Mouse (Mus musculus): ENCODE measurements at regions not wholly inside any gene's neighbourhood (a gene's known extent, or its start where the extent isn't known, plus 50 kb on each side); places are given as distances from the start of the nearest gene placed in this dataset.

DNA sequence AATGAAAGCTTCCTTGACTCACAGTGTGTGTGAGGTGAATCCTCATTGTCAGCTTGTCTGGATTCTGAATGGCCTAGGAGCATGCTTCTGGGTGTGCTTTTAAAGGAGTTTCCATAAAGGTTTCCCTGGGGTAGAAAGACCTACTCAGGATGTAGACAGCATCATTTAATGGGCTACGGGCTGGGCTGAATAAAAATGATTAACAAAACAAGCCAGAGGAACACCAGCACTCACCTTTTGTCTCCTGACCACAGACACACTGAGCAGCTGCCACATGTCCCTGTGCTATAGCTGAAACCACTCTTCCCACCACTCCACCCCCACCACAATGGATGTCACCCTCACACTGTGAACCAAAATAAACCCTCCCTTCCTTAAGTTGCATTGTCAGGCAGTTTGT, 338.2 kb upstream of the Pik3r1 start:
- Histone ChIP-seq H3K27ac (no peak overlapping the region), H3K4me2 (ENCODE audit: low read depth, low read length) (no peak overlapping the region), H3K4me1 (ENCODE audit: insufficient read depth, low read length) (no peaks in the 10 kb centered on the region), H3K9me3 (ENCODE audit: low read length) (no peaks in the 10 kb centered on the region), H3K9ac (replicated peaks; ENCODE audit: low read length) (no peak overlapping the region), H3K27me3 (ENCODE audit: insufficient read depth, low read length) (no peaks in the 10 kb centered on the region), H3K36me3 (ENCODE audit: insufficient read depth, low read length) (no peaks in the 10 kb centered on the region), H3K4me3 (ENCODE audit: low read length) (no peak overlapping the region)
- 33% methylated on average over 1 of the region's 1 CpGs for WGBS
- DNase-seq (ENCODE audit: low spot score) (no peak), ATAC-seq (no peak)
- no peak for TF ChIP-seq CTCF (IDR thresholded peaks at IDR 0.05; ENCODE audit: low read depth)

DNA sequence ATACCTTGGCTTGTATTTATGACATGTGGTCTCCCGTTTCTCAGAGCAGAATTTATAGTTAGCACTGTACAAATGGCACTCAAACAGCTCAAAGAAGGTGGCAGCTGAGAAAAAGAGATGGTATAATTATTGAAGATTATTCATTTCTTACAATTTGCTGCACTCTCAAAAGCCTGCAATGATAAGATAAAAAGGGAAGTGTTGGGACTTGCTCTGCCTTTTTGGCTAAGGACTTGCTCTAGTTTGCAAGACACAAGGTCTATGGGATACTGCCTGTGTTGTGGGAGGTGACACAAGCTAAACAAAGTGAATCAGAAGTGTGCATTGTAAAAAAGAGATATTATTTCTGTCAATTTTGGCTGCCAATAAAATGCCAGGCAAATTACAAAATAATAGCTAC, 340.2 kb upstream of the Pik3r1 start:
- H3K9ac ChIP-seq (replicated peaks; ENCODE audit: low read length): no peak overlapping the region
- no peaks in the 10 kb centered on the region for H3K36me3 ChIP-seq (ENCODE audit: insufficient read depth, low read length)
- H3K4me3 ChIP-seq (ENCODE audit: low read length): no peak overlapping the region
- no peaks in the 10 kb centered on the region for H3K9me3 ChIP-seq (ENCODE audit: low read length)
- DNase-seq (ENCODE audit: low spot score) (no peak), ATAC-seq (no peak)
- 70% methylated on average over 1 of the region's 1 CpGs for WGBS
- H3K4me2 ChIP-seq (ENCODE audit: low read depth, low read length): no peak overlapping the region
- TF ChIP-seq CTCF (IDR thresholded peaks at IDR 0.05; ENCODE audit: low read depth): no peak
- H3K27me3 ChIP-seq (ENCODE audit: insufficient read depth, low read length): no peaks in the 10 kb centered on the region
- no peak overlapping the region for H3K27ac ChIP-seq
- H3K4me1 ChIP-seq (ENCODE audit: insufficient read depth, low read length): no peaks in the 10 kb centered on the region

DNA sequence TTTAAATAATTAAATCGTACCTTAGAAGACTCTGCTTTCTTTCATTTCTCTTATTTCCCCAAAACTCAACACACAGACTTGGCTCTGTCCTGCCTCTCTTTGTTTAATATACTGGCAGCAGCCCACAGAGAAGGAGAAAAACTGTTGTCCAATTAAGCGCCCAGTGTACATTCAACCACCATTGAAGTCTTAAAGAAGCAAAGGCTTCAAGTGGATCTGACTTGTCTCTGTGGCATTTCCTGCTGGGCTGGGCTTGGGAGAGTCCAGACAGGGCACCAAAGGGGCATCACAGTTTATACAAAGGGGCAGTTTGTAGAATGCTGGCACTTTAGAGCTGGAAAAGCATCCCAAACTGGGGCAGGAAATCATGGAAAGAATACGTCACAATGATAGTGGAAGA, 340.9 kb upstream of the Pik3r1 start:
- Histone ChIP-seq H3K4me2 (ENCODE audit: low read depth, low read length) (no peak overlapping the region), H3K27ac (no peak overlapping the region), H3K9ac (replicated peaks; ENCODE audit: low read length) (no peak overlapping the region), H3K4me1 (ENCODE audit: insufficient read depth, low read length) (no peaks in the 10 kb centered on the region), H3K36me3 (ENCODE audit: insufficient read depth, low read length) (no peaks in the 10 kb centered on the region), H3K4me3 (ENCODE audit: low read length) (no peak overlapping the region), H3K9me3 (ENCODE audit: low read length) (no peaks in the 10 kb centered on the region), H3K27me3 (ENCODE audit: insufficient read depth, low read length) (no peaks in the 10 kb centered on the region)
- DNase-seq (ENCODE audit: low spot score) (peak; percentile 8), ATAC-seq (no peak)
- no peak for TF ChIP-seq CTCF (IDR thresholded peaks at IDR 0.05; ENCODE audit: low read depth)
- WGBS: 53% methylated on average over 3 of the region's 3 CpGs

DNA sequence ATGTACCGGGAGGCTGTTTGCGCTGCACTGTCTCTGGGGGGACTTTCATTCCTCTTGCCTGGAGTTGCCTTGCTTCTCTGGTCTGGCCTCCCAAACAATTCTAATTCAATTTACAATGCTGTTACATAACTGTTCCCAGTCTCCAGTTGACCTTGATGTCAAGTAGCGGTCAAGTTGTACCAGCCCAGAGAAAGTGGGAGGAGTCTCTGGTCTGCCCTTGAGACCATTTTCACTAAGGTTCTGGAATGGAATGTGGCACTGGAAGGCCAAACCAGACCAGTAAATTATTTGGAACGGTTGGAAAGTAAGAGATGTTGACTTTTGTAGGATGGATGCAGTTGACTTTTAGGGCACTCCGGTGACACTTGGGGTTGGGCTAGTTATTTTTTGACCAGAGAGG, 345.9 kb upstream of the Pik3r1 start:
- no peak for DNase-seq (ENCODE audit: low spot score)
- H3K9me3 ChIP-seq (ENCODE audit: low read length): no peaks in the 10 kb centered on the region
- ATAC-seq: no peak
- 91% methylated on average over 5 of the region's 5 CpGs for WGBS
- no peak overlapping the region for H3K9ac ChIP-seq (replicated peaks; ENCODE audit: low read length)
- H3K36me3 ChIP-seq (ENCODE audit: insufficient read depth, low read length): no peaks in the 10 kb centered on the region
- no peak overlapping the region for H3K27ac ChIP-seq
- no peaks in the 10 kb centered on the region for H3K4me1 ChIP-seq (ENCODE audit: insufficient read depth, low read length)
- H3K4me2 ChIP-seq (ENCODE audit: low read depth, low read length): no peak overlapping the region
- H3K4me3 ChIP-seq (ENCODE audit: low read length): no peak overlapping the region
- no peak for TF ChIP-seq CTCF (IDR thresholded peaks at IDR 0.05; ENCODE audit: low read depth)
- H3K27me3 ChIP-seq (ENCODE audit: insufficient read depth, low read length): no peaks in the 10 kb centered on the region

DNA sequence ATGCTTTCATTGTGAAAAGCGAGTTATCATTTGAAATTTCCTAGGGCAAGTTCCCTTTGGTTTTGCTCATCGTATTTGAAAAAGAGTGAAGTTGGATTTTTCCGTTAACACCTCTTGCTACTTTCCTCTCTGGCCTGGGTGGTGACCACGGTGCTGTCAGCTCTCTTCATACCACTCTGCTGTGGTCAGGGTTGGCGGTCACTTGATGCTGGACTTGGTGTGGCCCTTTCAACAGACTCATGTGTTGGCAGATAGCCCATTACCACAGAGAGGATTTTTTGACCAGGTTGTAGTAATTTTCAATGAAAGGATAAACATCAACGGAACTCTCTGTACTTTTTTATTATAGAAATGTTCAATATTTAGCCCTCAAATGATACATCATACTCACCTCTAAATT, 354.3 kb upstream of the Pik3r1 start:
- WGBS: 95% methylated on average over 6 of the region's 6 CpGs
- Histone ChIP-seq H3K27me3 (ENCODE audit: insufficient read depth, low read length) (no peaks in the 10 kb centered on the region), H3K4me2 (ENCODE audit: low read depth, low read length) (no peak overlapping the region)

DNA sequence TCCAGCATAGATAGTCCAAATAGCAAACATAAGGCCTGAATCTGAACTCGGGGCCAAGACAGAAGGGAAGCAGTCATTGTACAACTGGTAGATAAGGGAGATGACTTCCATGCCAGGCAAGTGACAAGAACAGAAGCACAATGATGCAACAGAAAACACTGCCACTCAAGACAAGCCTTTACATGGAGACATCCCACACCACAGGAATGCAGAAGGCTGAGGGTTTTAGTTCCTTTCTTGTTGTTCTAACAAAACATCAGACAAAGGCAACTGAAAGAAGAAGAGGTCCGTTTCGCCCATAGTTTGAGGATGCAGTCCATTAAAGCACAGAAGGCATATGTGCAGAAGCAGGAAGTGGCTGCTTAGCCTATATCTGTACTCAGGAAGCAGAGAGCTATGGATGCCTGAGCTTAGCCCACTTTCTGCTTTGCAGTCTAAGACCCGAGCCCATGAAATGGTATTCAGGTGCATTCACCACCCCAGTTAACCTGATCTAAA, 360.0 kb upstream of the Pik3r1 start:
- Histone ChIP-seq H3K36me3 (ENCODE audit: insufficient read depth, low read length) (no peaks in the 10 kb centered on the region), H3K4me1 (ENCODE audit: insufficient read depth, low read length) (no peaks in the 10 kb centered on the region), H3K4me3 (ENCODE audit: low read length) (no peak overlapping the region), H3K27ac (no peak overlapping the region), H3K9ac (replicated peaks; ENCODE audit: low read length) (no peak overlapping the region), H3K27me3 (ENCODE audit: insufficient read depth, low read length) (no peaks in the 10 kb centered on the region), H3K9me3 (ENCODE audit: low read length) (no peaks in the 10 kb centered on the region), H3K4me2 (ENCODE audit: low read depth, low read length) (no peak overlapping the region)
- 76% methylated on average over 4 of the region's 4 CpGs for WGBS
- no peak for TF ChIP-seq CTCF (IDR thresholded peaks at IDR 0.05; ENCODE audit: low read depth)
- ATAC-seq (no peak), DNase-seq (ENCODE audit: low spot score) (no peak)

More for the DNA sequence above, 354.3 kb upstream of the Pik3r1 start:
- no peaks in the 10 kb centered on the region for H3K9me3 ChIP-seq (ENCODE audit: low read length)
- no peak overlapping the region for H3K4me3 ChIP-seq (ENCODE audit: low read length)
- no peaks in the 10 kb centered on the region for H3K4me1 ChIP-seq (ENCODE audit: insufficient read depth, low read length)
- no peak overlapping the region for H3K9ac ChIP-seq (replicated peaks; ENCODE audit: low read length)
- no peak overlapping the region for H3K27ac ChIP-seq
- no peak for DNase-seq (ENCODE audit: low spot score)
- no peak for ATAC-seq
- TF ChIP-seq CTCF (IDR thresholded peaks at IDR 0.05; ENCODE audit: low read depth): no peak
- H3K36me3 ChIP-seq (ENCODE audit: insufficient read depth, low read length): no peaks in the 10 kb centered on the region

DNA sequence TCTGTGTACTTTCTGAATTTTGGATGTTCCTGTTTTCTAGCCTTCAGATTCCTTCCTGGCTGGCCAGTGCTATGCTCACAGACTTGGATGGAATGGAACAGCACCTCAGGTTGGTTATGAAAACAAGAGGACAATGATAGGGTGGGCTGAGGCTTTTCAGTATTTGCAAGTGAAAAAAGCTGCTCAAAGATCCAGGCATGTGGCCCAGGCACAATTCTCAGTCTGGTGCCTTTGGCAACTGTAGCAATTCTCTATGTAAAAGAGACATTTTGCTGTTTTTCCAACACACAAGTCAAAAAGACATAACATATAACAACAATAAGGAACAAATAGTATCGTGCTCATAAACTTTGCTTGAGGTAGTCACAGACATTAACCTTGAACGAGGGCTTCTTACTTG, 363.4 kb upstream of the Pik3r1 start:
- H3K4me2 ChIP-seq (ENCODE audit: low read depth, low read length): no peak overlapping the region
- WGBS: 88% methylated on average over 2 of the region's 2 CpGs
- H3K4me1 ChIP-seq (ENCODE audit: insufficient read depth, low read length): no peaks in the 10 kb centered on the region
- no peaks in the 10 kb centered on the region for H3K9me3 ChIP-seq (ENCODE audit: low read length)
- H3K36me3 ChIP-seq (ENCODE audit: insufficient read depth, low read length): no peaks in the 10 kb centered on the region
- DNase-seq (ENCODE audit: low spot score) (no peak), ATAC-seq (no peak)
- H3K4me3 ChIP-seq (ENCODE audit: low read length): no peak overlapping the region
- no peaks in the 10 kb centered on the region for H3K27me3 ChIP-seq (ENCODE audit: insufficient read depth, low read length)
- no peak for TF ChIP-seq CTCF (IDR thresholded peaks at IDR 0.05; ENCODE audit: low read depth)
- no peak overlapping the region for H3K9ac ChIP-seq (replicated peaks; ENCODE audit: low read length)
- H3K27ac ChIP-seq: no peak overlapping the region
